Mouse (Mus musculus) midbrain, embryonic 16.5 days (tissue): ENCODE data around the gene Eps15. TPM values are rescaled to one million over a fixed set of nuclear protein-coding genes. Genes with fewer than 3 reads are reported as not detected.

Experiments used
- ATAC-seq: fragments of 200-750 bp; cut with Nextera tagmentation; 2 replicates; pipeline ENCODE4 v1.8.0; 2017; ENCODE audit warnings: moderate TSS enrichment
- H3K27ac ChIP-seq: fragments of 300-500 bp; sonication (generic); 2 replicates; pipeline ENCODE4 v1.5.1; 2014; ENCODE audit warnings: mild to moderate bottlenecking, low read length, mixed read lengths
- H3K27me3 ChIP-seq: fragments of 300-500 bp; sonication (generic); 2 replicates; pipeline ENCODE4 v1.6.1; 2014; ENCODE audit warnings: low read depth, low read length, mixed read lengths; ENCODE audit not compliant: control insufficient read depth, insufficient read depth
- H3K36me3 ChIP-seq: fragments of 300-500 bp; sonication (generic); 2 replicates; pipeline ENCODE4 v1.6.1; 2014; ENCODE audit warnings: mild to moderate bottlenecking, low read length, moderate library complexity, mixed read lengths; ENCODE audit not compliant: control insufficient read depth, insufficient read depth
- H3K4me1 ChIP-seq: fragments of 300-500 bp; sonication (generic); 2 replicates; pipeline ENCODE4 v1.6.1; 2014; ENCODE audit warnings: mild to moderate bottlenecking, low read length, mixed read lengths; ENCODE audit not compliant: control insufficient read depth, insufficient read depth
- H3K4me2 ChIP-seq: fragments of 300-500 bp; sonication (generic); 2 replicates; pipeline ENCODE4 v1.6.1; 2014; ENCODE audit warnings: mild to moderate bottlenecking, low read length, mixed read lengths
- H3K4me3 ChIP-seq: fragments of 300-500 bp; sonication (generic); 2 replicates; pipeline ENCODE4 v1.5.1; 2014; ENCODE audit warnings: low read depth, mild to moderate bottlenecking, low read length, moderate library complexity, mixed read lengths
- H3K9ac ChIP-seq: fragments of 300-500 bp; sonication (generic); 2 replicates; pipeline ENCODE4 v1.6.1; 2014; ENCODE audit warnings: low read depth, low read length, mixed read lengths
- H3K9me3 ChIP-seq: fragments of 300-500 bp; sonication (generic); replicated peaks from 2 replicates; pipeline ENCODE4 v1.6.1; 2014; ENCODE audit warnings: mild to moderate bottlenecking, low read length, mixed read lengths; ENCODE audit not compliant: control insufficient read depth, poor library complexity, severe bottlenecking
- WGBS: fragments of 180-500 bp; shearing (Covaris S2); extraction: QIAGEN DNeasy Blood & Tissue Kit; methylation state at CpG from one replicate; pipeline ENCODE4 v1.1.7; 2014; 5-methylcytosine and 5-hydroxymethylcytosine counted together
- polyA plus RNA-seq: library from polyadenylated mRNA; unstranded; fragments of >200 nt; fragmentation: Nextera tagmentation; extraction: Ambion mirVana; gene quantifications from 2 replicates; pipeline ENCODE4 v1.2.1, GENCODE M21; 2015

The Eps15 gene
- polyA plus RNA-seq, 1 experiment from 2014 or later, result 67.8 TPM

GRCm38 (mm10) chr4:109417998-109418397, 137.9 kb downstream of the Eps15 start:
- no peak for ATAC-seq
- Histone ChIP-seq H3K27me3 (no peaks in the 10 kb centered on the region), H3K4me3 (no peak overlapping the region), H3K9ac (no peak overlapping the region), H3K27ac (no peak overlapping the region), H3K4me1 (no peaks in the 10 kb centered on the region), H3K9me3 (no peaks in the 10 kb centered on the region), H3K4me2 (no peak overlapping the region), H3K36me3 (no peaks in the 10 kb centered on the region)
- 77% methylated on average over 1 of the region's 1 CpGs for WGBS

DNA sequence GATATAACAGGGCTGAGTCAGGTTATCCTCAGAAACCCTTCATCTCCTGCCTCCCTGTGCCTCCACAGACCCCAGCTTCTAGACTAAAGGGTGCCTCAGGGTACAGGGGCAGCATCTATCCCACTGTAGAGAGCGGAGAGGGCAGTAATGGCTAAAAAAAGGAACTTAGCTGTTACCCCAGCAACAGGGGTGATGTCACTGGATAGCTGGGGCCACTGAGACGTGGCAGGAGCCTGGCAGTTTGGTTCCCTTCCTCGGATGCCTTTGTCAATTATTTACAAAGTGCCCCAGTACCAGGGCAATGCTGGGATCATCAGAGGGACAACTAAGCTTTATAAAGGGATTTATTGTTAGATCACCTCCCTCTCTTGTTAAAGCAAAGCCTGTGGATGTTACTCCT, 138.9 kb downstream of the Eps15 start:
- no peak for ATAC-seq
- Histone ChIP-seq H3K4me1 (no peaks in the 10 kb centered on the region), H3K4me2 (no peak overlapping the region), H3K9me3 (no peaks in the 10 kb centered on the region), H3K9ac (no peak overlapping the region), H3K27me3 (no peaks in the 10 kb centered on the region), H3K4me3 (no peak overlapping the region), H3K27ac (no peak overlapping the region), H3K36me3 (no peaks in the 10 kb centered on the region)
- WGBS, result 10% methylated on average over 3 of the region's 3 CpGs

GRCm38 (mm10) chr4:109419563-109419962, 139.5 kb downstream of the Eps15 start:
- Histone ChIP-seq H3K9me3 (no peaks in the 10 kb centered on the region), H3K4me2 (no peak overlapping the region), H3K27me3 (no peaks in the 10 kb centered on the region), H3K9ac (no peak overlapping the region), H3K36me3 (no peaks in the 10 kb centered on the region), H3K27ac (no peak overlapping the region), H3K4me1 (no peaks in the 10 kb centered on the region), H3K4me3 (no peak overlapping the region)
- ATAC-seq, result no peak
- WGBS, result 85% methylated on average over 4 of the region's 4 CpGs

DNA sequence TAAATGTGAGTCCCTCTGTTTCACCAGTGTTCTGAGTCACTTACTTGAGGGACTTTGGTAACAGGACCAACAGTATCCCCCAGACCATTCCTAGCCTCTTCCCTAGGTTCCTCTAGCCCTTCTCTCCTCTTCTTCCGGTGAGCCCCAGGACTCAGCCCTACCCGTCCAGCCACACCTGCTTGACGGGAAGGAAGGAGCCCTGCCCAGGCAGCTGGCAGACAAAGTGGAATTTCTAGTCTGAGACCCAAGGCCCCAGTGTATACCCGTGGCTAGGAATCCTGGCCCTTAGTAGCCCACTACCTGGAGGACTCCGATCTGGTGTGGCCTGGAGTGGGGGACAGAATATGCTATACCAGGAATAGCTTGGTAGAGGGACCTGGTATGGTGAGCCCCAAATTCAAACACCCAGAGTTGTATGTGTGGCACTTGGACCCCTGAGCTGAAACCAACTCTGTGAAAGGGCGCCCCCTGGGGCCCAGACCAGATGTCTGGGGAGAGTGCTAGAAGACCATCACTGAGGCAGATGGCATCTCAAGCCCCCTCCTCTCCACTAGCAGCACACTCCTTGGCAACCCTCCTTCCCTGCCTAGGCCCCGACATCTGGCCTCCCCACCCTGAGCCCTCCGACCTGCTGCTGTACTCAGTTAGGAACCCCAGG, 140.2 kb downstream of the Eps15 start:
- no peak overlapping the region for H3K4me3 ChIP-seq

DNA sequence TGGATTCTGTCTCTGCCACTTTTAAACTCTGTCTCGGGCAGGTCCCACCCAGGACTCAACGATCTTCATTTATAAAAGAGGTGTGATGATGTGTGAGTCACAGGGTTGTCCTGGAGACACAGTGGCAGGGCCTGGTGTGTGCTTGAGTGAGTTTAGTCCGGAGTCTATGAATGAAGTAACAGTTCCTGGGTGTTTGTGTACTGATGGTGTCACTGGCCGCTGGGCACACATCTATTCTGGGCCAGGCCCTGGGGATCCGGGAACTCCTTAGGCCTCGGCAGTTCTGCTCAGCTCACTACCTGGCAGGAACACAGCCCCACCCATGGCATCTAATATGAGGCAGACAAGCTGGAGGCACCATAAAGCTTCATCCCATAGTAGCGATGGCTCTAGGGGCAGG, 141.5 kb downstream of the Eps15 start:
- no peak overlapping the region for H3K4me2 ChIP-seq
- H3K36me3 ChIP-seq, result no peaks in the 10 kb centered on the region
- WGBS, result 85% methylated on average over 7 of the region's 7 CpGs
- no peak overlapping the region for H3K9ac ChIP-seq
- no peak overlapping the region for H3K27ac ChIP-seq
- no peaks in the 10 kb centered on the region for H3K4me1 ChIP-seq
- no peak overlapping the region for H3K4me3 ChIP-seq
- no peak for ATAC-seq
- H3K9me3 ChIP-seq, result no peaks in the 10 kb centered on the region
- no peaks in the 10 kb centered on the region for H3K27me3 ChIP-seq

More for the DNA sequence above, 140.2 kb downstream of the Eps15 start:
- Histone ChIP-seq H3K4me1 (no peaks in the 10 kb centered on the region), H3K36me3 (no peaks in the 10 kb centered on the region), H3K4me2 (no peak overlapping the region), H3K9me3 (no peaks in the 10 kb centered on the region), H3K27ac (no peak overlapping the region), H3K27me3 (no peaks in the 10 kb centered on the region), H3K9ac (no peak overlapping the region)
- ATAC-seq, result no peak
- 76% methylated on average over 8 of the region's 8 CpGs for WGBS

GRCm38 (mm10) chr4:109422436-109422835, 142.4 kb downstream of the Eps15 start:
- Histone ChIP-seq H3K4me1 (no peaks in the 10 kb centered on the region), H3K9me3 (no peaks in the 10 kb centered on the region), H3K36me3 (no peaks in the 10 kb centered on the region), H3K27ac (no peak overlapping the region), H3K9ac (no peak overlapping the region), H3K4me2 (no peak overlapping the region), H3K4me3 (no peak overlapping the region), H3K27me3 (no peaks in the 10 kb centered on the region)
- WGBS, result 73% methylated on average over 6 of the region's 6 CpGs
- ATAC-seq, result no peak

GRCm38 (mm10) chr4:109423438-109423837, 143.4 kb downstream of the Eps15 start:
- no peak for ATAC-seq
- WGBS, result 78% methylated on average over 2 of the region's 2 CpGs

DNA sequence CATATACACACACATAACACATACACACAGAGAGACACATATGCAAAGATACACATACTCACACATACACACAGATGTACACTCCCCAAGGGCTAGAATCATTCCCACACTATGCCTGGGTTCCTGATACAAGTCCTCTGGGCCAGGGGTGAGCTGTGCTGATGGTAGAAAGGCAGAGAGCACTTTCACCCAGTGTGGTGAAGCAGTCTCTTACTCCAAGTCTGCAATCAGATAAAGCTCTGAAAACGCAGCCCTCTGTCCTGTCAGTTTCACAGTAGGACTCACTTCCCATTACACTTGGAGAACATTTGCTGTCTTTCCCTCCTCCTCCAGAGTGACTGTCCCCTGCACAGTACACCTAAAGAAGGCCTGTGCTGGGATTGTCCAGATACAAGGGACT, 147.0 kb downstream of the Eps15 start:
- Histone ChIP-seq H3K27ac (no peak overlapping the region), H3K4me3 (no peak overlapping the region), H3K4me1 (no peaks in the 10 kb centered on the region; the same call in 1 of the 2 replicates), H3K9ac (no peak overlapping the region), H3K36me3 (no peaks in the 10 kb centered on the region), H3K4me2 (no peak overlapping the region), H3K27me3 (no peaks in the 10 kb centered on the region), H3K9me3 (no peaks in the 10 kb centered on the region)
- WGBS, result 64% methylated on average over 1 of the region's 1 CpGs
- no peak for ATAC-seq

More at GRCm38 (mm10) chr4:109423438-109423837, 143.4 kb downstream of the Eps15 start:
- Histone ChIP-seq H3K4me3 (no peak overlapping the region), H3K36me3 (no peaks in the 10 kb centered on the region), H3K9ac (no peak overlapping the region), H3K27ac (no peak overlapping the region), H3K9me3 (no peaks in the 10 kb centered on the region), H3K4me2 (no peak overlapping the region), H3K4me1 (no peaks in the 10 kb centered on the region), H3K27me3 (no peaks in the 10 kb centered on the region)

- WGBS, result 92% methylated on average over 7 of the region's 7 CpGs
- Histone ChIP-seq H3K27ac (no peak overlapping the region), H3K4me1 (no peaks in the 10 kb centered on the region; the same call in 1 of the 2 replicates), H3K9me3 (no peaks in the 10 kb centered on the region), H3K9ac (no peak overlapping the region), H3K4me3 (no peak overlapping the region), H3K36me3 (no peaks in the 10 kb centered on the region), H3K27me3 (no peaks in the 10 kb centered on the region), H3K4me2 (no peak overlapping the region)
- ATAC-seq, result no peak
Measured at GRCm38 (mm10) chr4:109430250-109430649, 150.2 kb downstream of the Eps15 start.
